Mouse (Mus musculus) heart, postnatal 0 days (tissue): ENCODE data around the gene Mrgpre. TPM values are rescaled to one million over a fixed set of nuclear protein-coding genes. Genes with fewer than 3 reads are reported as not detected.

ENCODE experiments used
- ATAC-seq: fragments of 200-750 bp; cut with Nextera tagmentation; 2 replicates; pipeline ENCODE4 v1.8.0; 2017; ENCODE audit warnings: low read depth, moderate number of reproducible peaks, moderate library complexity; ENCODE audit not compliant: insufficient read depth
- DNase-seq: peaks from one replicate; pipeline ENCODE4 v3.0.0-alpha.2; 2016; ENCODE audit warnings: low spot score
- H3K27ac ChIP-seq: fragments of 300-500 bp; sonication (generic); 2 replicates; pipeline ENCODE4 v1.5.1; 2014; ENCODE audit warnings: low read depth, mild to moderate bottlenecking
- H3K27me3 ChIP-seq: fragments of 300-500 bp; sonication (generic); 2 replicates; pipeline ENCODE4 v1.6.1; 2014; ENCODE audit warnings: low read length, mixed read lengths; ENCODE audit not compliant: control insufficient read depth, insufficient read depth
- H3K36me3 ChIP-seq: fragments of 300-500 bp; sonication (generic); replicated peaks from 2 replicates; pipeline ENCODE4 v1.6.1; 2014; ENCODE audit warnings: low read length, mixed read lengths; ENCODE audit not compliant: control insufficient read depth, insufficient read depth
- H3K4me1 ChIP-seq: fragments of 300-500 bp; sonication (generic); 2 replicates; pipeline ENCODE4 v1.6.1; 2014; ENCODE audit warnings: antibody characterized with exemption; ENCODE audit not compliant: control insufficient read depth, insufficient read depth
- H3K4me2 ChIP-seq: fragments of 300-500 bp; sonication (generic); 2 replicates; pipeline ENCODE4 v1.6.1; 2014; ENCODE audit warnings: low read depth, mild to moderate bottlenecking, low read length, moderate library complexity
- H3K4me3 ChIP-seq: fragments of 300-500 bp; sonication (generic); 2 replicates; pipeline ENCODE4 v1.5.1; 2014; ENCODE audit warnings: low read depth, low read length
- H3K9ac ChIP-seq: fragments of 300-500 bp; sonication (generic); replicated peaks from 2 replicates; pipeline ENCODE4 v1.6.1; 2014; ENCODE audit warnings: low read depth, low read length, mixed read lengths
- H3K9me3 ChIP-seq: fragments of 300-500 bp; sonication (generic); replicated peaks from 2 replicates; pipeline ENCODE4 v1.6.1; 2016; ENCODE audit warnings: low read length; ENCODE audit not compliant: control insufficient read depth
- CTCF ChIP-seq: IDR thresholded peaks from 2 replicates; pipeline ENCODE4 v1.5.1; 2016; ENCODE audit warnings: antibody characterized with exemption, control low read depth, low read depth
- EP300 ChIP-seq: IDR thresholded peaks from 2 replicates; pipeline ENCODE4 v1.6.1; 2016; ENCODE audit warnings: antibody characterized with exemption, low read depth
- WGBS: fragments of 180-500 bp; shearing (Covaris S2); extraction: QIAGEN DNeasy Blood & Tissue Kit; methylation state at CpG from one replicate; pipeline ENCODE4 v1.1.7; 2014; 5-methylcytosine and 5-hydroxymethylcytosine counted together
- polyA plus RNA-seq: library from polyadenylated mRNA; unstranded; fragments of >200 nt; fragmentation: Nextera tagmentation; extraction: Ambion mirVana; gene quantifications from 2 replicates; pipeline ENCODE4 v1.2.1, GENCODE M21; 2015
- total RNA-seq: library from RNA; depleted of rRNA; stranded (reverse); fragments of >200 nt; gene quantifications from 2 replicates; pipeline ENCODE4 v1.2.3, GENCODE M21; 2014; ENCODE audit warnings: low replicate concordance; rRNA removed

Mrgpre gene
- total RNA-seq: 0.93 and 3.9 TPM in 2 replicates
- 0.92 and 0.96 TPM in 2 replicates for polyA plus RNA-seq

DNA sequence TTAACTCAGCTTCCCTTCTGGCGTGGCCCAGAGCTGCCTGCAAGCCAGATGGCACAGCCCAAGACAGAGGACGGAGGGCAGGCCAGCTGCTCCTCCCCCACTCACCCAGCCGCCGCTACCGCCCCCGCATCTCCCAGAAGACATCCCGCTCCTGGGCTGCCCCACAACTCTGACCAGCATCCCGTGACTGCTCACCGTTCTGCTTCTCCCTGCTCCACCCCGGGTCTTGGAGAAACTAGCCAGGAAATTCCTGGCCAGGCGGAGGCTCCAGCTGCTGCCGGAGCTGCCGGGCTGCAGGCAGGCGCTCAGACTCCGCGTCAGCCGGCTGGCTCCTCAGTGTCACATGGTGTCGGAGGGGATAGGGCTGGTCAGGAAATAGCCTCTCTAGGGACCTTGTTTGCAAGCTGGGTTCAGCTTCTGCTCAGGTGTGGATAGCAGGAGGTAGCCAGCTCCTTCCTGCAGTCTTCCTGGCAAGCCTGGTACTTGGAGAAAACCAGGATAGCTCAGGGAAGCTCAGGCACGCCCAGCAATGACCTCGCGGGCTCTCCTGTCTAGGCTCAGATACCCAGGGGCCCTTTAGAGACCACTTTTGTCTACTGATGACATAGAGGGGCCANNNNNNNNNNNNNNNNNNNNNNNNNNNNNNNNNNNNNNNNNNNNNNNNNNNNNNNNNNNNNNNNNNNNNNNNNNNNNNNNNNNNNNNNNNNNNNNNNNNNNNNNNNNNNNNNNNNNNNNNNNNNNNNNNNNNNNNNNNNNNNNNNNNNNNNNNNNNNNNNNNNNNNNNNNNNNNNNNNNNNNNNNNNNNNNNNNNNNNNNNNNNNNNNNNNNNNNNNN is at the start of gene Mrgpre:
Gene Mrgpre (minus strand): TSS at position 505 of the 834 bp plus-strand sequence.
- DNase-seq (peak; percentile 90), ATAC-seq (peak; percentile 88)
- Histone ChIP-seq H3K4me1 (peaks cover 23% of the 10 kb centered on the region), H3K27ac (peak within 1 kb of the TSS; percentile 64), H3K36me3 (no peaks in the 10 kb centered on the region), H3K4me2 (peak within 1 kb of the TSS; percentile 57), H3K4me3 (peak within 1 kb of the TSS; percentile 32), H3K9me3 (no peaks in the 10 kb centered on the region), H3K27me3 (no peaks in the 10 kb centered on the region), H3K9ac (peak within 1 kb of the TSS; percentile 0; the same call in 1 of the 2 replicates)
- TF ChIP-seq EP300 (peak; percentile 86), CTCF (no peak)
- 2% methylated on average over 21 of the region's 21 CpGs for WGBS

DNA sequence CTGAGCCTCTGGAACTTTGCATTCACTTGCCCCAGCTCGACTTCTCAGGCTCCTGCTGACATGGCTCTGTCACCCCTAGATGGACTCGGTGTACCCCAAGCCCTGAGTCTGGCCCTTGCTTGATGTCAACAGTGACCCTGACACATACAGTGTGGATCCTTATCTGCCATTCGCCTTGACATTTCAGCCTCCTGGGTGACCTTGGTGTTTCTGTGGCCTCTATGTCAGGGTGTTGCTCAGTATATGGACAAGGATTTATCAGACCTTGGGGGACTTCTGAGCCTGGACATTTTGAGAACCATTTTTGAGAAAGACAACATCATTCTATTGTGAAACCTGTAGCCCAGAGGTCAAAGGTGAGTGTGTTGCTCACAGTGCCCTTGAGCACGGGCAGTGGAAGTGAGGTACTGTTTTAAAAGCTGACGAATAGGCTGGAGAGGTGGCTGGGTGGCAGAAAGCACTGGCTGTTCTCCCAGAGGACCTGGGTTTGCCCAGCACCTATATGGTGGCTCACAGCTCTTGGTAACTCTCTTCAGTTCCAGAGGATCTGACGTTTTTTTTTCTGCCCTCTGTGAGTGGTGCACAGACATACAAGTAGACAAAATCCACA is 49.4 kb upstream of the Mrgpre start:
- Histone ChIP-seq H3K27ac (no peak overlapping the region), H3K9ac (no peak overlapping the region), H3K9me3 (no peaks in the 10 kb centered on the region), H3K4me3 (no peak overlapping the region), H3K27me3 (no peaks in the 10 kb centered on the region), H3K36me3 (peaks cover 12% of the 10 kb centered on the region), H3K4me1 (peaks cover 5% of the 10 kb centered on the region; the same call in 1 of the 2 replicates), H3K4me2 (no peak overlapping the region)
- 57% methylated on average over 6 of the region's 6 CpGs for WGBS
- TF ChIP-seq CTCF: no peak
- DNase-seq (no peak), ATAC-seq (no peak)

DNA sequence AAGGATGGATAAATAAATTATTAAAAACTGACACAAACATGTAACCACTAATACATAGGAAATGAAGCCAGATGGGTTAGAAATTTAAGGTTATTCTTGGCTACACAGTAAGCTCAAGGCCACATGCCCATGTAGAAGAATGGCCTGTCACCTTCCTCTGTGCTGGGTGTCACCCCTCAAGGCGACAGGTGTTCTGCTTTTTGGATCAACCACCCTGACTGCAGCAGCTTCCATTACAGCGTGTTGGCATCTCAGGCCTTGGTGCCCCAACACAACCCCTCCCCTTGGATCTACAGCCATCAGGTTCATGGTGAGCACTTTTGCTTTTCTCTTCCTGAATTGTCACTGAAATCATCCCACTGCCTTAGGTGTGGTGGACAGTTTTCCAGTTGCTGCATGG is 48.3 kb upstream of the Mrgpre start:
- TF ChIP-seq CTCF: no peak
- no peak for TF ChIP-seq EP300
- DNase-seq (no peak), ATAC-seq (no peak)
- Histone ChIP-seq H3K27ac (no peak overlapping the region), H3K4me3 (no peak overlapping the region), H3K27me3 (no peaks in the 10 kb centered on the region), H3K9me3 (no peaks in the 10 kb centered on the region), H3K9ac (no peak overlapping the region), H3K36me3 (peaks cover 1% of the 10 kb centered on the region), H3K4me1 (peaks cover 5% of the 10 kb centered on the region; the same call in 1 of the 2 replicates), H3K4me2 (no peak overlapping the region)
- WGBS: 83% methylated on average over 2 of the region's 2 CpGs

DNA sequence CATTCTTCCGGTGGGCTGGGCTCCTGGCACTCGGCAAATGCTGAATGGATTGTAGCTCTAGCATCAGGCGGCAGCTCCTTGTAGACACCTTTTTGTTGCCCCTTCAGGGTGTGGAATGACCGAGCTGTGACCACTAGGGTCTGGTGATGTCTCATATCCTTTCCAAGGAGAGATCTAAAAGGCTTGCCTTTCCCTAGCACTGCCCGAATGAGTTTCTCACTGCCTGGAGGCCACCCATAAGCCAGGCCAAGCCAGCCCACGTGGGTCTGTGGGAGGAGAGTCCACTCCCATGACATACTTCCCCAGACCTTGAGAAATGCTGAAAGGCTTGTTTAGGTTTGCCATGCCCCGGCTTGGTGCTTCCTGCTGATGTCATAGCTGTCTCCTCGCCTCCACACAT is 47.9 kb upstream of the Mrgpre start:
- peaks cover 5% of the 10 kb centered on the region; the same call in 1 of the 2 replicates for H3K4me1 ChIP-seq
- no peaks in the 10 kb centered on the region for H3K36me3 ChIP-seq
- H3K27me3 ChIP-seq: no peaks in the 10 kb centered on the region
- H3K4me2 ChIP-seq: no peak overlapping the region
- H3K4me3 ChIP-seq: no peak overlapping the region
- no peak overlapping the region for H3K9ac ChIP-seq
- H3K27ac ChIP-seq: no peak overlapping the region
- no peaks in the 10 kb centered on the region for H3K9me3 ChIP-seq
- 76% methylated on average over 8 of the region's 8 CpGs for WGBS
- TF ChIP-seq EP300: no peak
- TF ChIP-seq CTCF: no peak
- ATAC-seq (no peak), DNase-seq (no peak)

DNA sequence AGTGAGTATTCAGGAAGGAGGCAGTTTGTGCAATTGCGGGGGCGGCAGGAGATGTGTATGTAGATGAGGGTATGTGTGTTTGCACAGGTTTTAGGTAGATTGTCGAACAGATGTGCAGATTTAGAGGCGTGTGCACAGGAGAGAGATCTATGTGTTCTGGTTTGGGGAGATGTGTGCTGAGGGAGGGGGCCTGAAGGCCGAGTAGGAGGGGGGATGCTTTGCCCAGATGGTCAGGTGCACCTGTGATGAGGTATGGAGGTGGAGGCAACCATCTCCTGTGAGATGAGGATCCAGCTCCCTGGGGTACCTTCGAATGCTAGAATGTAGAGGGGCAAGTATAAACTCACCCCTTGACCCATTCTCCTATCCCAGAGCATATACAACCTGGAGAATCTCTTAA is 46.1 kb upstream of the Mrgpre start:
- Histone ChIP-seq H3K4me2 (peak overlapping the region; percentile 63), H3K4me3 (peak overlapping the region; percentile 53), H3K9me3 (no peaks in the 10 kb centered on the region), H3K27me3 (no peaks in the 10 kb centered on the region), H3K4me1 (peaks cover 5% of the 10 kb centered on the region; the same call in 1 of the 2 replicates), H3K9ac (peak overlapping the region; percentile 57), H3K27ac (no peak overlapping the region), H3K36me3 (no peaks in the 10 kb centered on the region)
- ATAC-seq: no peak
- WGBS: 6% methylated on average over 6 of the region's 6 CpGs
- no peak for DNase-seq
- TF ChIP-seq CTCF (no peak), EP300 (no peak)
